Mouse (Mus musculus): ENCODE measurements around the gene Catsperb.

- TF ChIP-seq MAX (IDR thresholded peaks at IDR 0.05; ENCODE audit: low read depth) (no peak), MYOD1 (IDR thresholded peaks at IDR 0.05; ENCODE audit: control insufficient read depth in 1 of 3, insufficient read length in 2 of 3, low read depth in 2 of 3) (no peak), E2F4 (IDR thresholded peaks at IDR 0.05; ENCODE audit: insufficient read depth) (no peak), TCF12 (IDR thresholded peaks at IDR 0.05; ENCODE audit: insufficient read depth, poor library complexity, severe bottlenecking) (no peak), USF1 (IDR thresholded peaks at IDR 0.05; ENCODE audit: low read depth) (no peak), POLR2A (IDR thresholded peaks at IDR 0.05; ENCODE audit: insufficient read length, low read depth) (no peak), POLR2AphosphoS2 (IDR thresholded peaks at IDR 0.05; ENCODE audit: insufficient read length, low read depth) (no peak), TCF3 (IDR thresholded peaks at IDR 0.05; ENCODE audit: insufficient read length, low read depth) (no peak), SRF (IDR thresholded peaks at IDR 0.05; ENCODE audit: control insufficient read depth, insufficient read length, low read depth) (no peak), CEBPB (IDR thresholded peaks at IDR 0.05; ENCODE audit: insufficient read depth, poor library complexity, severe bottlenecking) (no peak), MYOG (IDR thresholded peaks at IDR 0.05; ENCODE audit: control insufficient read depth in 1 of 3, insufficient read depth in 1 of 3, insufficient read length in 2 of 3, low read depth in 2 of 3) (no peak), REST (IDR thresholded peaks at IDR 0.05; ENCODE audit: insufficient read depth, insufficient read length) (no peak)
These were observed 79.1 kb downstream of the Catsperb start for GRCm38 (mm10) chr12:101483571-101483970.

Measured in myocyte (in vitro differentiated cells).